13 mouse cellular contexts compared by ENCODE assay signal in the genomic region with DNA sequence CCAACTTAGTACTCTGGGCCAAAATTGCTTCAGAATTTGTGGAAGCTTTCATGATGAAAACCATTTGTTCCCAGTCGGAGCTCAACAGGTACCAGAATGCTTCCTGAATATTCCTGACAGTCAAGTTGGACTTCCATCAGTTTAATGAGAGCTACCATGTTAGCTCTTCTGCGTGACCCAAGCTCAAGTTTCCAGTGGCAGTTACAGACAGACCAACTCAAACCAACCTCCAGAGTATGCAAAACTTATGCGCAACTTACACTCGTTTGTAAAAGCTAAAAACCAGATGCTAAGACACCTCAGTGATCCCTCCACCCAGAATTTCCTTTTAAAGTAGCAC. TPM values are rescaled to one million over a fixed set of nuclear protein-coding genes. Genes with fewer than 3 reads are reported as not detected.
DNase-seq lines count a peak whose midpoint lies in the region; ATAC-seq lines count a peak whose summit lies in the region.
"Had no signal": no experiment of that assay in that cellular context is flagged by ENCODE, and none has a peak within 500 bp of the region (broad histone marks: within the 10 kb centered on the region; RNA-seq: fewer than 3 reads in every experiment).

No protein-coding gene starts in this region.

- no peak for DNase-seq in hindbrain, embryonic 10.5 days (ENCODE audit: low spot score)
- DNase-seq in neural tube, embryonic 10.5 days (ENCODE audit: extremely low spot score, low spot score), result peak; percentile 34
- peak; percentile 57 for DNase-seq in embryo, embryonic 9.5 days (ENCODE audit: extremely low spot score)
- DNase-seq in cerebellum, postnatal 36 days, result no peak
- DNase-seq: cerebellum, adult 11-12 months; gastrocnemius, postnatal 14 days; kidney, postnatal 25 days; left cerebral cortex, postnatal 4 days; thymus, postnatal 4 days had no signal

- no peaks in the 10 kb centered on the region for H3K9me3 ChIP-seq in hindbrain, embryonic 12.5 days (replicated peaks)
- H3K9me3 ChIP-seq in hindbrain, embryonic 10.5 days, result no peaks in the 10 kb centered on the region
- no peaks in the 10 kb centered on the region for H3K9me3 ChIP-seq in neural tube, embryonic 15.5 days (replicated peaks)

- no peak overlapping the region for H3K4me3 ChIP-seq in hindbrain, embryonic 12.5 days
- no peak overlapping the region for H3K4me3 ChIP-seq in hindbrain, embryonic 10.5 days
- H3K4me3 ChIP-seq in neural tube, embryonic 15.5 days (replicated peaks), result no peak overlapping the region

- H3K27me3 ChIP-seq in hindbrain, embryonic 12.5 days, result no peaks in the 10 kb centered on the region
- H3K27me3 ChIP-seq in hindbrain, embryonic 10.5 days (ENCODE audit: insufficient read depth, poor library complexity, severe bottlenecking), result no peaks in the 10 kb centered on the region
- no peaks in the 10 kb centered on the region for H3K27me3 ChIP-seq in neural tube, embryonic 15.5 days (replicated peaks)

- H3K27ac ChIP-seq in hindbrain, embryonic 12.5 days, result no peak overlapping the region
- H3K27ac ChIP-seq in hindbrain, embryonic 10.5 days, result no peak overlapping the region
- H3K27ac ChIP-seq in neural tube, embryonic 15.5 days (replicated peaks), result no peak overlapping the region

- peaks cover 53% of the 10 kb centered on the region for H3K36me3 ChIP-seq in hindbrain, embryonic 12.5 days
- peaks cover 72% of the 10 kb centered on the region for H3K36me3 ChIP-seq in hindbrain, embryonic 10.5 days
- H3K36me3 ChIP-seq in neural tube, embryonic 15.5 days, result peaks cover 49% of the 10 kb centered on the region

- WGBS in hindbrain, embryonic 12.5 days, result 83% methylated on average over 4 of the region's 4 CpGs
- 78% methylated on average over 4 of the region's 4 CpGs for WGBS in hindbrain, embryonic 10.5 days
- 79% methylated on average over 4 of the region's 4 CpGs for WGBS in neural tube, embryonic 15.5 days

- H3K4me2 ChIP-seq in hindbrain, embryonic 12.5 days (replicated peaks), result no peak overlapping the region
- no peak overlapping the region for H3K4me2 ChIP-seq in neural tube, embryonic 15.5 days

- 0 out of 2 replicates have a peak, but pooled peaks cover 3% of the 10 kb centered on the region for H3K4me1 ChIP-seq in hindbrain, embryonic 12.5 days
- H3K4me1 ChIP-seq in hindbrain, embryonic 10.5 days (replicated peaks), result no peaks in the 10 kb centered on the region
- H3K4me1 ChIP-seq in neural tube, embryonic 15.5 days, result peaks cover 8% of the 10 kb centered on the region; the same call in 1 of the 2 replicates

- H3K9ac ChIP-seq in hindbrain, embryonic 12.5 days, result no peak overlapping the region
- no peak overlapping the region for H3K9ac ChIP-seq in neural tube, embryonic 15.5 days (replicated peaks)

- ATAC-seq in hindbrain, embryonic 12.5 days (ENCODE audit: low FRiP score), result peak; percentile 39; the same call in 1 of the 2 replicates
- ATAC-seq in neural tube, embryonic 15.5 days (ENCODE audit: low FRiP score), result no peak
- no peak for ATAC-seq in erythroid progenitor cell, adult 5-6 weeks (replicated peaks; ENCODE audit: low FRiP score, poor library complexity, severe bottlenecking)
- ATAC-seq: activated CD4-positive, CD25-positive, alpha-beta regulatory T cell, adult 4 months had no signal

RNA-seq across cellular contexts. Expression of a gene that starts 9.7 kb away (rescaled TPM):
- 2,304 and 2,598 TPM in 2 replicates for polyA plus RNA-seq in hindbrain, embryonic 12.5 days (2016; fragmentation: Nextera tagmentation; extraction: Ambion mirVana)
- 1,586 and 2,252 TPM in 2 replicates for polyA plus RNA-seq in hindbrain, embryonic 10.5 days (2016; fragmentation: Nextera tagmentation; extraction: Ambion mirVana)
- 1,222 and 1,408 TPM in 2 replicates for polyA plus RNA-seq in neural tube, embryonic 15.5 days (2015; fragmentation: Nextera tagmentation; extraction: Ambion mirVana)
- total RNA-seq in erythroid progenitor cell, adult 5-6 weeks (2015; ENCODE audit: low replicate concordance), result 1,450 and 1,811 TPM in 2 replicates
- total RNA-seq in erythroid progenitor cell, adult 5-6 weeks (2017; ENCODE audit: low replicate concordance), result 1,487 and 2,530 TPM in 2 replicates

RNA-seq across cellular contexts. Expression of a gene that starts 10.2 kb away (rescaled TPM):
- polyA plus RNA-seq in hindbrain, embryonic 12.5 days (2016; fragmentation: Nextera tagmentation; extraction: Ambion mirVana), result 559 and 584 TPM in 2 replicates
- polyA plus RNA-seq in hindbrain, embryonic 10.5 days (2016; fragmentation: Nextera tagmentation; extraction: Ambion mirVana), result 534 and 612 TPM in 2 replicates
- 310 and 354 TPM in 2 replicates for polyA plus RNA-seq in neural tube, embryonic 15.5 days (2015; fragmentation: Nextera tagmentation; extraction: Ambion mirVana)
- total RNA-seq in erythroid progenitor cell, adult 5-6 weeks (2015; ENCODE audit: low replicate concordance), result 276 and 309 TPM in 2 replicates
- 350 and 420 TPM in 2 replicates for total RNA-seq in erythroid progenitor cell, adult 5-6 weeks (2017; ENCODE audit: low replicate concordance)

RNA-seq across cellular contexts. Expression of a gene that starts 27.5 kb away (rescaled TPM):
- polyA plus RNA-seq in hindbrain, embryonic 12.5 days (2016; fragmentation: Nextera tagmentation; extraction: Ambion mirVana), result 3.8 and 4.5 TPM in 2 replicates
- polyA plus RNA-seq in hindbrain, embryonic 10.5 days (2016; fragmentation: Nextera tagmentation; extraction: Ambion mirVana), result 1.6 and 2.1 TPM in 2 replicates
- 4.2 and 5.9 TPM in 2 replicates for polyA plus RNA-seq in neural tube, embryonic 15.5 days (2015; fragmentation: Nextera tagmentation; extraction: Ambion mirVana)
- total RNA-seq in erythroid progenitor cell, adult 5-6 weeks (2015; ENCODE audit: low replicate concordance), result 1.4 TPM in 1 of 2 replicates, not detected in the other
- 0.51 TPM in 1 of 2 replicates, not detected in the other for total RNA-seq in erythroid progenitor cell, adult 5-6 weeks (2017; ENCODE audit: low replicate concordance)

Comparison
In these comparisons a context has a peak if more than half of its experiments do, and no peak if none do; other contexts are left out.
1. DNase-seq: peak in neural tube, embryonic 10.5 days (single experiment) and embryo, embryonic 9.5 days (single experiment); none in hindbrain, embryonic 10.5 days (single experiment) and cerebellum, postnatal 36 days (0 of 2).